Mouse (Mus musculus) lung, postnatal 0 days (tissue): ENCODE measurements at regions not wholly inside any gene's neighbourhood (a gene's known extent, or its start where the extent isn't known, plus 50 kb on each side); places are given as distances from the start of the nearest gene placed in this dataset.

Source experiments
- ATAC-seq: fragments of 200-750 bp; cut with Nextera tagmentation; 2 replicates; pipeline ENCODE4 v1.8.0; 2017; ENCODE audit warnings: moderate library complexity
- DNase-seq: peaks from one replicate; pipeline ENCODE4 v3.0.0-alpha.2; 2016; ENCODE audit warnings: low spot score
- H3K27ac ChIP-seq: fragments of 300-500 bp; sonication (generic); 2 replicates; pipeline ENCODE4 v1.5.1; 2014; ENCODE audit warnings: antibody characterized with exemption, mild to moderate bottlenecking, low read length, mixed read lengths
- H3K27me3 ChIP-seq: fragments of 300-500 bp; sonication (generic); replicated peaks from 2 replicates; pipeline ENCODE4 v1.6.1; 2014; ENCODE audit warnings: low read length, mixed read lengths; ENCODE audit not compliant: insufficient read depth
- H3K36me3 ChIP-seq: fragments of 300-500 bp; sonication (generic); 2 replicates; pipeline ENCODE4 v1.6.1; 2014; ENCODE audit warnings: low read length, mixed read lengths; ENCODE audit not compliant: insufficient read depth
- H3K4me1 ChIP-seq: fragments of 300-500 bp; sonication (generic); 2 replicates; pipeline ENCODE4 v1.6.1; 2014; ENCODE audit warnings: antibody characterized with exemption, low read depth, low read length, mixed read lengths; ENCODE audit not compliant: insufficient read depth
- H3K4me2 ChIP-seq: fragments of 300-500 bp; sonication (generic); replicated peaks from 2 replicates; pipeline ENCODE4 v1.6.1; 2014; ENCODE audit warnings: low read depth, mild to moderate bottlenecking, low read length, moderate library complexity, mixed read lengths
- H3K4me3 ChIP-seq: fragments of 300-500 bp; sonication (generic); 2 replicates; pipeline ENCODE4 v1.5.1; 2014; ENCODE audit warnings: low read depth, low read length
- H3K9ac ChIP-seq: fragments of 300-500 bp; sonication (generic); replicated peaks from 2 replicates; pipeline ENCODE4 v1.6.1; 2014; ENCODE audit warnings: low read depth, mild to moderate bottlenecking
- H3K9me3 ChIP-seq: fragments of 300-500 bp; sonication (generic); 2 replicates; pipeline ENCODE4 v1.6.1; 2016; ENCODE audit warnings: low read length, mixed read lengths
- CTCF ChIP-seq: IDR thresholded peaks from 2 replicates; pipeline ENCODE4 v1.5.1; 2016; ENCODE audit warnings: antibody characterized with exemption, mild to moderate bottlenecking
- EP300 ChIP-seq: IDR thresholded peaks from 2 replicates; pipeline ENCODE4 v1.6.1; 2016; ENCODE audit warnings: antibody characterized with exemption, mild to moderate bottlenecking, control low read depth
- WGBS: fragments of 180-500 bp; shearing (Covaris S2); extraction: QIAGEN DNeasy Blood & Tissue Kit; methylation state at CpG from one replicate; pipeline ENCODE4 v1.1.7; 2014; 5-methylcytosine and 5-hydroxymethylcytosine counted together

DNA sequence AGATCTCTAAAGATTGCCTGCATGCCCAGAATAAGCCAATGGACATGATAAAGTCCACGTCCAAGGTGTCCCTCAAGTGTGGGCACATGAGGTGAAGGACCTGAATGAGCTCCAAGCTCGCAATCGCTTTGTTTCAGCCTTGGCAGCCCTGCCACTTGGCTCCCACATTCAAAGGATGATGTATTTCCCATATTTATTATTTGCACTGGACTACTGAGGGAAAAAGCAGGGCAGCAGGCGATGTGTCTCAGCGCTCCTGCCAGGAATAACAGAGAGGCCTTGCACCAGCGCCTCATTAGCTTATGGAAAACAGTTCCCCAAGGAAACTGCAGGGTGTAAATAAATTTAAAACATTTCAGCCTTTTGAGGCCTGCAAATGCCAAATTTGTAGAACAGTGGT is 106.6 kb upstream of the 2610301B20Rik start:
- Histone ChIP-seq H3K9me3 (no peaks in the 10 kb centered on the region), H3K27me3 (no peaks in the 10 kb centered on the region), H3K9ac (no peak overlapping the region), H3K36me3 (no peaks in the 10 kb centered on the region), H3K4me3 (no peak overlapping the region), H3K4me1 (no peaks in the 10 kb centered on the region), H3K4me2 (no peak overlapping the region), H3K27ac (no peak overlapping the region)
- ATAC-seq (no peak), DNase-seq (no peak)
- WGBS = 68% methylated on average over 6 of the region's 6 CpGs
- TF ChIP-seq EP300 = no peak

- WGBS = 76% methylated on average over 13 of the region's 13 CpGs
These were observed 104.2 kb upstream of the 2610301B20Rik start for GRCm38 (mm10) chr4:10770026-10770643.

DNA sequence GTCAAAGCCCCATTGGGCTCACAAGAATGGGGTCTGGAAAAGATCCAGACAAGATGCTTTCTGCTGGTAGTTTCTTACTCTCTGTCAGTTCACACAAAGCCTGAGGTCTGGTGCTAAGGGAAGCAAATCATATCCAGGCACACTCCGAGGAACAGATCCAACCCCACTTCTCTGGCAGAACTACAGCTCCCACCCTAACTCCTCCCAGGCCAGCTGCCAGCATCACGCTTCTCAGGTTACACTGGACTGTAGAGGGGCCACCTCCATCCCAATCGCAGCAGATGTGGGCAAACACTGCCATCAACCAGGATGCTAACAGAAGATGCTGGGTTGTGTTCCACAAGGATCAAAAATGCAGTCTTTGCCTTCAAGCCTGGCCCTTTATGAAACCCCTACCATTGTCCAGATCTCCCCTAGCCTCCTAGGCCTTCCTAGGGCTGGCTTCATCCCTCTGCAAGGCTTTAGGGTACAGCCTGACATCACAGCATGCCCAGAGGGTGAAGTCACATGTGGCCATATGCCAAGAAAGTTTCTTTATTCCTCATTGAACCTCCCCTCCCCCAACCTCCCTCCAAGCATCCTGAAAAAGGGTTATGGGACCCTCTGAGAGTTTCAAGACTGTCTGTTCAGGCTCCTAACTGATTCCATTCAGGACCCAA is 99.6 kb upstream of the 2610301B20Rik start:
- no peak for TF ChIP-seq CTCF
- TF ChIP-seq EP300 = no peak
- DNase-seq (no peak), ATAC-seq (no peak)
- Histone ChIP-seq H3K36me3 (no peaks in the 10 kb centered on the region), H3K4me1 (no peaks in the 10 kb centered on the region), H3K9ac (no peak overlapping the region), H3K4me2 (no peak overlapping the region), H3K4me3 (no peak overlapping the region), H3K27ac (no peak overlapping the region), H3K9me3 (no peaks in the 10 kb centered on the region), H3K27me3 (no peaks in the 10 kb centered on the region)
- WGBS = 18% methylated on average over 3 of the region's 3 CpGs

More at GRCm38 (mm10) chr4:10770026-10770643, 104.2 kb upstream of the 2610301B20Rik start:
- Histone ChIP-seq H3K4me1 (no peaks in the 10 kb centered on the region), H3K4me2 (no peak overlapping the region), H3K9ac (no peak overlapping the region), H3K36me3 (no peaks in the 10 kb centered on the region), H3K27ac (no peak overlapping the region), H3K27me3 (no peaks in the 10 kb centered on the region), H3K9me3 (no peaks in the 10 kb centered on the region), H3K4me3 (no peak overlapping the region)
- no peak for TF ChIP-seq CTCF
- no peak for TF ChIP-seq EP300
- no peak for DNase-seq
- no peak for ATAC-seq

DNA sequence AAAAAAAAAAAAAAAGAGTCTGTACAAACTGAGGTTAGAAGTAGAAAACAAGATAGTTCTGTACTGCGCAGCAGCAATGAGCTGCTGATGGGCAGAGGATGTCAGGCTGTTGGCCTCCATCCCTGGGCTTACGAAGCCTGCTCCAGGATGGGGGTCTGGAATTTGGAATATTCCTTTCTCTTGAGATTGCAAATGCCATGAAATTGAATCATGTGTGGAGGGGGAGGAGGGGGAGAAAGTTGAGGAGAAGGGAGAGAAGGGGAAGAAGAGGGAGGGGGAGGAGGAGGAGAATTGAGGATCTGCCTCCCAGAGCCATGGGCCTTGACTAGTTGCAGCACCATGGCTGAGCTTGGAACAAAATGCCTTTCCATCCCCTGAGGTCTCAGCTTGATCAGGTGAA is 87.6 kb upstream of the 2610301B20Rik start:
- Histone ChIP-seq H3K27ac (no peak overlapping the region), H3K4me2 (no peak overlapping the region), H3K27me3 (no peaks in the 10 kb centered on the region), H3K4me1 (no peaks in the 10 kb centered on the region; the same call in 1 of the 2 replicates), H3K9ac (no peak overlapping the region), H3K4me3 (no peak overlapping the region), H3K9me3 (no peaks in the 10 kb centered on the region), H3K36me3 (no peaks in the 10 kb centered on the region)
- 66% methylated on average over 2 of the region's 2 CpGs for WGBS
- no peak for DNase-seq
- TF ChIP-seq CTCF = no peak
- ATAC-seq = no peak

DNA sequence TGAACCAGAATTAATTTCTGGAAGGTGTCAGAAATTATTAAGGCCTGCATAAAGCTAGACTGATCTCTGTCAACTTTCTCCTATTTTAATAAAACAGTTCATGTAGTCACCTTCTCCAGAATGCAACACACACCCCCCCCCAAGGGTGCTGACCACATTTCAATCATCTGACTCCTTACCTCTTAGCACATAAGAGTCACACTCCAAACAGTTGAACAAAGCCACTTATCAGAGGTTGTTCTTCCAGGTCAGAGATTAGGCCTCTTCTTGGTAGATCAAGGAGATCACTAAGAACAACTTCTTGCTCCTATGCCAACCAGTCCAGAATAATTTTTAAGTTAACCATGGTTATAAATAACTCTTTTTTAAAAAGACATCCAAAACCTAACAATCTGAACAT is 86.0 kb upstream of the 2610301B20Rik start:
- H3K9ac ChIP-seq = no peak overlapping the region
- H3K9me3 ChIP-seq = no peaks in the 10 kb centered on the region
- no peak overlapping the region for H3K4me2 ChIP-seq
- no peaks in the 10 kb centered on the region; the same call in 1 of the 2 replicates for H3K4me1 ChIP-seq
- DNase-seq (peak; percentile 86), ATAC-seq (peak; percentile 94)
- H3K4me3 ChIP-seq = no peak overlapping the region
- no peak overlapping the region for H3K27ac ChIP-seq
- no peak for TF ChIP-seq CTCF
- TF ChIP-seq EP300 = peak; percentile 95
- H3K27me3 ChIP-seq = no peaks in the 10 kb centered on the region
- H3K36me3 ChIP-seq = no peaks in the 10 kb centered on the region

DNA sequence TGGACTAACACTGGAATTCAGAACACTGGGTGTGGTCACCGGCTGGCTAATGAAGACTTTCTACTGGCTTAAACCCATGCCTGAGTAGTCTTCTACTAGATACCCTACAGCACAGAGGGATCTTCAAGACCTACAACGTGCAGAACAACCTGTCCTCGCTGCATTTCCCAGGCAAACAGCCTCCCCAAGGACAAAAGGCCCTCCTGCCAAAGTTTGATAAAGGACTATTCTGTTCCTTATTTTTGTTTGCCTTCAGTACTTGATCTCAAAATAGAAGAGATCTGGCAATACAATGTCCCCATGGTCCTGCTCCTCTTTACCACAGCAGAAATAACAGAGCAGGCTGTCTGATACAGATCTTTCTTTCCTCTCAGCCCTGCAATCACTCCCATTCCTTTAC is 85.2 kb upstream of the 2610301B20Rik start:
- TF ChIP-seq EP300 (no peak), CTCF (no peak)
- no peaks in the 10 kb centered on the region; the same call in 1 of the 2 replicates for H3K4me1 ChIP-seq
- H3K9ac ChIP-seq = no peak overlapping the region
- DNase-seq (no peak), ATAC-seq (no peak)
- WGBS = 57% methylated on average over 3 of the region's 3 CpGs
- H3K36me3 ChIP-seq = no peaks in the 10 kb centered on the region
- H3K4me3 ChIP-seq = no peak overlapping the region
- H3K4me2 ChIP-seq = no peak overlapping the region
- no peaks in the 10 kb centered on the region for H3K27me3 ChIP-seq
- no peak overlapping the region for H3K27ac ChIP-seq
- H3K9me3 ChIP-seq = no peaks in the 10 kb centered on the region
